Mouse (Mus musculus) neural tube, embryonic 12.5 days (tissue): ENCODE data around the gene Eif4g3. TPM values are rescaled to one million over a fixed set of nuclear protein-coding genes. Genes with fewer than 3 reads are reported as not detected.

Source experiments
- ATAC-seq: fragments of 200-750 bp; cut with Nextera tagmentation; 2 replicates; pipeline ENCODE4 v1.8.0; 2017; ENCODE audit warnings: low read depth, mild to moderate bottlenecking, moderate TSS enrichment, moderate library complexity; ENCODE audit not compliant: low FRiP score
- H3K27ac ChIP-seq: fragments of 300-500 bp; sonication (generic); 2 replicates; pipeline ENCODE4 v1.5.1; 2016
- H3K27me3 ChIP-seq: fragments of 300-500 bp; sonication (generic); replicated peaks from 2 replicates; pipeline ENCODE4 v1.6.1; 2016; ENCODE audit warnings: mild to moderate bottlenecking
- H3K36me3 ChIP-seq: fragments of 300-500 bp; sonication (generic); 2 replicates; pipeline ENCODE4 v1.6.1; 2016; ENCODE audit warnings: mild to moderate bottlenecking
- H3K4me1 ChIP-seq: fragments of 300-500 bp; sonication (generic); 2 replicates; pipeline ENCODE4 v1.6.1; 2016
- H3K4me2 ChIP-seq: fragments of 300-500 bp; sonication (generic); replicated peaks from 2 replicates; pipeline ENCODE4 v1.6.1; 2016; ENCODE audit warnings: mild to moderate bottlenecking
- H3K4me3 ChIP-seq: fragments of 300-500 bp; sonication (generic); 2 replicates; pipeline ENCODE4 v1.5.1; 2016
- H3K9ac ChIP-seq: fragments of 300-500 bp; sonication (generic); 2 replicates; pipeline ENCODE4 v1.6.1; 2016; ENCODE audit warnings: mild to moderate bottlenecking
- H3K9me3 ChIP-seq: fragments of 300-500 bp; sonication (generic); 2 replicates; pipeline ENCODE4 v1.6.1; 2016; ENCODE audit warnings: mild to moderate bottlenecking
- WGBS: fragments of 180-500 bp; shearing (Covaris S2); methylation state at CpG from one replicate; pipeline ENCODE4 v1.1.7; 2016; 5-methylcytosine and 5-hydroxymethylcytosine counted together
- polyA plus RNA-seq: library from polyadenylated mRNA; unstranded; fragments of >200 nt; fragmentation: Nextera tagmentation; extraction: Ambion mirVana; gene quantifications from 2 replicates; pipeline ENCODE4 v1.2.1, GENCODE M21; 2016

The Eif4g3 gene
- polyA plus RNA-seq, 1 experiment from 2014 or later, result 60.4 TPM

DNA sequence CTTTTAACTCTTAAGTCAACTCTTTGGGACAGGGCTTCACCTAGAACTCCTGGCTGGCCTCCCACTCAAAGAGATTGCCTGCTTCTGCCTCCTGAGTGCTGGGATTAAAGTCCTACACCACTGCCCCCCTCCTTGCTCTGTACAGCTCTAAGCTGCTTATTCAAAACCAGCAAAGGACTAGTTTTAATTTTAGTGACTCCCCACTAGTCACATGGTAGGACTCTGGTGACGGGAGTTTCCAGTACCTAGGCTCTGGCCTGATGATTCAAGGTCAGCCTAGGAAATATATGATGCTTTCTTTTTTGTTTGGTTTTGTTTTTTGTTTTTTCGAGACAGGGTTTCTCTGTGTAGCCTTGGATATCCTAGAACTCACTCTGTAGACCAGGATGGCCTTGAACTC, 172.0 kb downstream of the Eif4g3 start:
- no peak overlapping the region for H3K27ac ChIP-seq
- peaks cover 3% of the 10 kb centered on the region; the same call in 1 of the 2 replicates for H3K4me1 ChIP-seq
- no peaks in the 10 kb centered on the region for H3K9me3 ChIP-seq
- no peak overlapping the region for H3K9ac ChIP-seq
- WGBS, result 93% methylated on average over 2 of the region's 2 CpGs
- peaks cover 78% of the 10 kb centered on the region for H3K36me3 ChIP-seq
- no peak overlapping the region for H3K4me3 ChIP-seq
- ATAC-seq, result no peak
- H3K27me3 ChIP-seq, result no peaks in the 10 kb centered on the region
- H3K4me2 ChIP-seq, result no peak overlapping the region

DNA sequence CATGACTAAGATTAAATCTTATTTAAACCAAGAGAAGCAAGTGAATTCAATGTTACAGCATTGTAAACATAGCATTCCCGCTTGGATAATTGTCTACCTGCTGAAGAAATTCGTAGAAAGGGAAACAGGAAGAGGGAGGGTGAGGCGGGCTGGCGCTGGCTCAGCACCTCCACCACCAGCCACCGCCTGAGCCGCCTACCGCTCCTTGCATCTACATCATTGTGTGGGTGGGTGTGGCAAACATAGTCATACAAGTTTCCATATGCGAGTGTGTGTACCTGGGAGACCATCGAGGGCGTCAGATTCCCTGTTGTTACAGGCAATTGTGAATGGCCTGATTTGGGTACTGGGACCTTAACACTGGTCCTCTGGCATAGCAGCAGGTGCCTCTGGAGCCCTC, 173.7 kb downstream of the Eif4g3 start:
- WGBS, result 95% methylated on average over 10 of the region's 10 CpGs
- no peak for ATAC-seq
- Histone ChIP-seq H3K27me3 (no peaks in the 10 kb centered on the region), H3K9ac (no peak overlapping the region), H3K4me2 (no peak overlapping the region), H3K36me3 (peaks cover 85% of the 10 kb centered on the region), H3K27ac (no peak overlapping the region), H3K9me3 (no peaks in the 10 kb centered on the region), H3K4me3 (no peak overlapping the region), H3K4me1 (peaks cover 3% of the 10 kb centered on the region; the same call in 1 of the 2 replicates)

DNA sequence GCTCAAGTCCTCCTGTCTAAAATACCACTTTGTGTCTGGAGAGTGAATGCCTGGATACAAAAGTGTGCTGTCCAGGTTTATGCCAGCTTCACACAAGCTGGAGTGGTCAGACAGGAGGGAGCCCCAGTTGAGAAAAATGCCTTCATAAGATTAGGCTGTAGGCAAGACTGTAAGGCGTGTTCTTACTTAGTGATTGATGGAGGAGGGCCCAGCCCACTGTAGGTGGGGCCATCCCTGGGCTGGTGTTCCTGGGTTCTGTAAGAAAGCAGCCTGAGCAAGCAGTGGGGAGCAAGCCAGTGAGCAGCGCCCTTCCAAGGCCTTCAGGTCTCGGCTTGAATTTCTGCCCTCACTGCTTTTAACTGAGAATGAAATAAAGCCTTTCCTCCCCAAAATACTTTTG, 175.3 kb downstream of the Eif4g3 start:
- Histone ChIP-seq H3K27ac (no peak overlapping the region), H3K4me3 (no peak overlapping the region), H3K36me3 (peaks cover 92% of the 10 kb centered on the region), H3K9ac (no peak overlapping the region), H3K4me2 (no peak overlapping the region), H3K27me3 (no peaks in the 10 kb centered on the region), H3K9me3 (no peaks in the 10 kb centered on the region), H3K4me1 (peaks cover 3% of the 10 kb centered on the region; the same call in 1 of the 2 replicates)
- 88% methylated on average over 3 of the region's 3 CpGs for WGBS
- no peak for ATAC-seq

DNA sequence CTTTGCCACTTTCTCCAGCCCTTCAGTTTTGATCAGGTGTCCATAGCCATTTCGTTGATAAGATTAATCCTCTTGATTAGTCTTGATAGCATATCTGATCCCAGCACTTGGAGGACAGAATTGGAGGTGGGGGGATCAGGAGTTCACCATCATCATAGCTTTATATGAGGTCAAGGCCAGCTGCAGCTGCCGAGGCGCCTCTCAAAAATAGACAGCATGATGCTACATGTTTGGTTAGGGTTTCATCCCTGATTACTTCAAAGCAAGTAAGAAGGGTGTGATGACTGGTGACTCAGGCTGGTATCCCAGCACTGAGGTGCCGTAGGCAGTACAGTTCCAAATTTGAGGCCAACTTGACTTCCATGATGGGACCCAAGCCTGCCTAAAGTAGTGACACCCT, 176.6 kb downstream of the Eif4g3 start:
- Histone ChIP-seq H3K4me3 (no peak overlapping the region), H3K27me3 (no peaks in the 10 kb centered on the region), H3K27ac (no peak overlapping the region), H3K36me3 (peaks cover 92% of the 10 kb centered on the region), H3K9me3 (no peaks in the 10 kb centered on the region), H3K9ac (no peak overlapping the region), H3K4me2 (no peak overlapping the region), H3K4me1 (no peaks in the 10 kb centered on the region)
- ATAC-seq, result no peak
- WGBS, result 95% methylated on average over 4 of the region's 4 CpGs

DNA sequence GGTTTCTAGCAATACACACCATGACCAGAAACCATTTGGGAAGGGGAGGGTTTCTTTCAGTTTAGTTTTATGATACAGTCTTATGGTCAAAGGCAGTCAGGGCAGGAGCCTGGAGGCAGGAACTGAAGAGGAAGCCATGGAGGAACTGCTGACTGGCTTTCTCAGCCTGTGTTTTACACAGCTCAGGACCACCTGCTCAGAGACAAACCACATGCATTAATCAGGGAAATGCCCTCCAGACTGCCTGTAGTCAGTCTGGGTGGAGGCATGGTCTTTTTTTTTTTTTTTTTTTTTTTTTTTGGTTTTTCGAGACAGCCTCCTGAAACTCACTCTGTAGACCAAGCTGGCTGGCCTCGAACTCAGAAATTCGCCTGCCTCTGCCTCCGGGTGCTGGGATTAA, 179.9 kb downstream of the Eif4g3 start:
- no peak overlapping the region for H3K4me2 ChIP-seq
- H3K36me3 ChIP-seq, result peaks cover 94% of the 10 kb centered on the region
- no peak for ATAC-seq
- 95% methylated on average over 4 of the region's 4 CpGs for WGBS
- H3K4me1 ChIP-seq, result no peaks in the 10 kb centered on the region
- H3K9ac ChIP-seq, result no peak overlapping the region
- no peak overlapping the region for H3K4me3 ChIP-seq
- H3K27ac ChIP-seq, result no peak overlapping the region
- no peaks in the 10 kb centered on the region for H3K9me3 ChIP-seq
- no peaks in the 10 kb centered on the region for H3K27me3 ChIP-seq

DNA sequence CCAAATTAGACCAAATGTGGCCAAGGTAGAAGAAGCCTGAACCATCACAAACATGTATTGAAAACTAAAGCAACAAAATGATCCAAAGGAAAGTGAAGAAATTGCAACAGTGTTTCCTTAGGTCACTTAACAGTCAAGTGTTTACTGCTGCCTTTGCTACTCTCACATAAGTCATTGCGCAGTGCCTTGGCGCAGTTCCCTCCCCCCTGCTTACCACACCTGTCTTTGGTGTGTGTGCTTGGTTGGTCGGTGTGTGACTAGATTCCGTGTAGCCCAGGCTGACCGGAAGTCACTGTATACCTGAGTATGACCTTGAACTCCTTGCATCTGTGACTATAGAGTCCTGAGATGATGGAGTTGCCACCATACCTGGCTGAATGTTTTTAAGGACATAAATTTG, 186.6 kb downstream of the Eif4g3 start:
- H3K9me3 ChIP-seq, result no peaks in the 10 kb centered on the region
- H3K36me3 ChIP-seq, result peaks cover 92% of the 10 kb centered on the region
- no peak for ATAC-seq
- no peak overlapping the region for H3K4me3 ChIP-seq
- no peaks in the 10 kb centered on the region for H3K4me1 ChIP-seq
- no peak overlapping the region for H3K9ac ChIP-seq
- no peak overlapping the region for H3K27ac ChIP-seq
- WGBS, result 96% methylated on average over 5 of the region's 5 CpGs
- H3K4me2 ChIP-seq, result no peak overlapping the region
- H3K27me3 ChIP-seq, result no peaks in the 10 kb centered on the region

DNA sequence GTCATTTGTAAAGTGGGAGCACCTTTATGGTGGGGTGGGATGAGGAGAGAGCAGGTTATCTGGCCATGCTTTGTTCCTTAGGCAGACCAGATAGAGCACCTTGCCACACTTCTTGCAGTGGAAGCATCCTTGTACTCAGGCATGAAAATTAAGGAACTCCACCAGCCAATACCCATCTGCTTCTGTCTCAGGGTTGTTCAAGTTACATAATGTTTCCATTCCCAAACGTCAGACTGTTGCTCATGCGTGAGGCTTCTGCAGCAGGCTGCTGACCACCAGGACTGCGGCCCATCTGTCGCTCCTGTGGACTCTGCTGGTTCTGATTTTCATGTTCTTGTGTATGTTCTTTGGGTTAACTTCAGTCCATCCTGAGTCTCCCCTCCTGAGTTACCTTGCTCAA, 187.9 kb downstream of the Eif4g3 start:
- Histone ChIP-seq H3K36me3 (peaks cover 91% of the 10 kb centered on the region), H3K9me3 (no peaks in the 10 kb centered on the region), H3K4me1 (no peaks in the 10 kb centered on the region), H3K4me3 (no peak overlapping the region), H3K9ac (no peak overlapping the region), H3K4me2 (no peak overlapping the region), H3K27me3 (no peaks in the 10 kb centered on the region), H3K27ac (no peak overlapping the region)
- ATAC-seq, result no peak
- 98% methylated on average over 4 of the region's 4 CpGs for WGBS

DNA sequence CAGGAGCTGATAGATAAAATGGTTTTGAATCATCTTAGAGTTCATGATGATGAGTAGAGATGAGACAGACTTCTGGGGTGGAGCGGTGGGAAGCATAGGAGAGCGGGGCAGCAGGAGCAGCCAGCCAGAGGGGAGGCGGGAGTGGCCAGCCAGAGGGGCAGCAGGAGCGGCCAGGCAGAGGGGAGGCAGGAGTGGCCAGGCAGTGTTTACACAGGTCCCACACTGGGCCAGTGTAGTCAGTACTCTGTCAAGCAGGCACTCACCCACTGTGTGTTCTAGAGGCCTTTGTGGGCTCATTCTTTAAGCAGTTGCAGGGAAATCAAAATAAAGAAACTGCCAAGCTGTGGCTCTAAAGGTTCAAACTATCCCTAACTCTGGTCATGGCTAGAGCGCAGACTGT, 191.2 kb downstream of the Eif4g3 start:
- ATAC-seq, result no peak
- no peak overlapping the region for H3K27ac ChIP-seq
- no peak overlapping the region for H3K4me3 ChIP-seq
- no peak overlapping the region for H3K9ac ChIP-seq
- H3K4me1 ChIP-seq, result no peaks in the 10 kb centered on the region
- no peaks in the 10 kb centered on the region for H3K27me3 ChIP-seq
- H3K4me2 ChIP-seq, result no peak overlapping the region
- H3K36me3 ChIP-seq, result peaks cover 90% of the 10 kb centered on the region
- WGBS, result 97% methylated on average over 5 of the region's 5 CpGs
- no peaks in the 10 kb centered on the region for H3K9me3 ChIP-seq

DNA sequence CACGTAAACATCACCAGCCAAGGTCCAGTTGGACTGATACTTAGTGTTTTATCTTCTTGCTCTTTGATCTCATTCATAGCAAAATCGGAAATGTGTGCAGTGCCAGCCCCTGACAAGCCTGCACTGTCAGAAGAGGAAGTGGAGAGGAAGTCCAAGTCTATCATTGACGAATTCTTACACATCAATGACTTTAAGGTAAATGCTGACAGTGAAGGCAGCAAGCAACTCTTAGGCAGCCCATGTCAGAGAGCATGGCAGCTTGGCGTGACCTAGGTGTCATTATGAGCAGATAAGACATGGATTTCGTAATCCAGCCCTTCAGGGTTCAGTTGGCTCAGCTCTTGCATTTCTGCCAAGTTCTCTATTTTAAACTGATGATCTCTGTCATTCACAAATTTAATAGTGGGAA, 191.8 kb downstream of the Eif4g3 start:
- H3K9ac ChIP-seq, result no peak overlapping the region
- peaks cover 92% of the 10 kb centered on the region for H3K36me3 ChIP-seq
- ATAC-seq, result no peak
- no peaks in the 10 kb centered on the region for H3K27me3 ChIP-seq
- H3K4me3 ChIP-seq, result no peak overlapping the region
- no peaks in the 10 kb centered on the region for H3K9me3 ChIP-seq
- H3K4me1 ChIP-seq, result no peaks in the 10 kb centered on the region
- WGBS, result 90% methylated on average over 5 of the region's 5 CpGs
- H3K27ac ChIP-seq, result no peak overlapping the region
- no peak overlapping the region for H3K4me2 ChIP-seq

DNA sequence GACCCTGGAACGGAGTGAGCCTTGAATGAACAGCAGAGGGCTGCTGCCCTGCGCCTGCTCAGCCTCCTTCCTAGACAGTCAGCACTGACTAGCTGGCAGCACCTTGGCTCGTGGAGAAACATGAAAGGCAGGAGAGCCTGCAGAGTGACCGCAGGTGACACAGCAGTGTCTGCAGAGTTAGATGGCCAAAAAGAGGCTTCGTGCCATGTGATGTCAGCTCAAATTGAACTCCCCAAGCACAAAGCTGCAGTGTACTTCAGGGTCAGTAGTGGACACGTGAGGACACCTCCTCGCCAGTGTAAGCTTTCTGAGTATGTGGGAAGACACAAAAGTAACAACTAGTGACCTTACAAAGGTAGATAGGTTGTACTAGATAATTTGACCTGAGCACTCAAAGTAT, 193.1 kb downstream of the Eif4g3 start:
- Histone ChIP-seq H3K9me3 (no peaks in the 10 kb centered on the region), H3K4me1 (no peaks in the 10 kb centered on the region), H3K9ac (no peak overlapping the region), H3K27ac (no peak overlapping the region), H3K36me3 (peaks cover 91% of the 10 kb centered on the region), H3K4me3 (no peak overlapping the region), H3K27me3 (no peaks in the 10 kb centered on the region), H3K4me2 (no peak overlapping the region)
- ATAC-seq, result no peak
- 95% methylated on average over 7 of the region's 7 CpGs for WGBS

DNA sequence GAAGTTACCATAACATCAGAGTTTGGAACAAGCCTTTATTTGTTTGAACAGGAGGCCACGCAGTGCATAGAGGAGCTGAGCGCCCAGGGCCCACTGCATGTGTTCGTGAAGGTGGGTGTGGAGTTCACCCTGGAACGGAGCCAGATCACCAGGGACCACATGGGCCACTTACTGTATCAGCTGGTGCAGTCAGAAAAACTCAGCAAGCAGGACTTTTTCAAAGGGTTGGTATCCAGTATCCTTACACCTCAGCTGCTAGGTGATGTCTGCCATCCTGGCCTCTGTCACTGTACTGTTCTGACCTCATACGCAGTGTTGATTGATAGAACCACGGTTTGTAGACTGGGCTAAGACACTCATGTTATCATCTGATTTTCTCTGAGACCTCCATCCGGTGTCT, 195.2 kb downstream of the Eif4g3 start:
- no peak overlapping the region for H3K27ac ChIP-seq
- WGBS, result 94% methylated on average over 7 of the region's 7 CpGs
- no peaks in the 10 kb centered on the region for H3K9me3 ChIP-seq
- no peak overlapping the region for H3K9ac ChIP-seq
- no peaks in the 10 kb centered on the region for H3K27me3 ChIP-seq
- peaks cover 90% of the 10 kb centered on the region for H3K36me3 ChIP-seq
- no peak for ATAC-seq
- H3K4me3 ChIP-seq, result no peak overlapping the region
- no peak overlapping the region for H3K4me2 ChIP-seq
- no peaks in the 10 kb centered on the region for H3K4me1 ChIP-seq

DNA sequence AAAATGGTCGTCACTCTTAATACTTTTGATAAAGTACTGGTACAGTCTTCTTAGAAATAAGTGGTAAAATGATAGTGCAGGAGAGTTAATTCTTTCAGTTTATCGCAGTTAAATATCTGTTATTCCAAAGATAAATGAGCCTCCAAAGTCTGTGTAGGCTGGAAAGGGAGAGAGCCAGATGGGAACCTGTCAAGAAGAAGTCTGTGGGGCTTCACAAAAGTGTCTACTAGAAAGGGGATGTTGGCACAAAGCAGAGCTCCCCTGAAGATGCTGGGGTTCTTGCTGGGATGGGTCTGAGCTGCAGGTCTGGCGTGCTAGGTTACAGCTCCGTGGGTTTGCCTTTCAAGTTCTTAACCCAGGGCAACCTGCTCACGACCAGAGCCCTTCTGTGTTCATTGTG, 199.7 kb downstream of the Eif4g3 start:
- no peaks in the 10 kb centered on the region for H3K9me3 ChIP-seq
- no peaks in the 10 kb centered on the region for H3K27me3 ChIP-seq
- ATAC-seq, result no peak
- no peaks in the 10 kb centered on the region for H3K4me1 ChIP-seq
- no peak overlapping the region for H3K27ac ChIP-seq
- WGBS, result 91% methylated on average over 5 of the region's 5 CpGs
- no peak overlapping the region for H3K9ac ChIP-seq
- no peak overlapping the region for H3K4me3 ChIP-seq
- peaks cover 89% of the 10 kb centered on the region for H3K36me3 ChIP-seq
- H3K4me2 ChIP-seq, result no peak overlapping the region

DNA sequence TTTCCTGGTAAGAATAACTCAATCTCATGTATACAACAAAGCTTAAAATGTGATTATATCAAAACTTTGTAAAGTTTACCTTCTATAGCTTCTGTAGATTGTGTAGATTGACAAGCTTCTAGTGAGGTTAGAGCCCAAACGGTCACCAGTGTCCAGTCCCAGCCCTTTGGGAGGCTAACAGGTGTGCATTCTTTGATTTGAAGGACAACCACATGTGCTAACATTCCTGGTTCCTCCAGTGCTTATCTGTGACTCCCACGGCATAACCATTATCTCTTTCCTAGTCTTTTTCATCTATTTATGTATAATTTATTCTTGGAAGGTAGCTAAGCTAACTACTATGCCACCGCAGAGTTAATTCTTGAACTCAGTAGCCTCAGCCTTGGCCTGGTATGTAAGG, 207.9 kb downstream of the Eif4g3 start:
- Histone ChIP-seq H3K27ac (no peak overlapping the region), H3K4me2 (no peak overlapping the region), H3K36me3 (peaks cover 87% of the 10 kb centered on the region), H3K9ac (no peak overlapping the region), H3K27me3 (no peaks in the 10 kb centered on the region), H3K4me1 (no peaks in the 10 kb centered on the region), H3K4me3 (no peak overlapping the region), H3K9me3 (no peaks in the 10 kb centered on the region)
- WGBS, result 95% methylated on average over 3 of the region's 3 CpGs
- ATAC-seq, result no peak
